Mouse (Mus musculus) liver, embryonic 14.5 days (tissue): Measurements from ENCODE around the gene Krt28.

ENCODE experiments used
- CTCF ChIP-seq: IDR thresholded peaks from 2 replicates; pipeline ENCODE4 v1.5.1; 2016; ENCODE audit warnings: antibody characterized with exemption, low read depth, control low read depth
- EP300 ChIP-seq: IDR thresholded peaks from 2 replicates; pipeline ENCODE4 v1.6.1; 2016; ENCODE audit warnings: antibody characterized with exemption, low read depth

DNA sequence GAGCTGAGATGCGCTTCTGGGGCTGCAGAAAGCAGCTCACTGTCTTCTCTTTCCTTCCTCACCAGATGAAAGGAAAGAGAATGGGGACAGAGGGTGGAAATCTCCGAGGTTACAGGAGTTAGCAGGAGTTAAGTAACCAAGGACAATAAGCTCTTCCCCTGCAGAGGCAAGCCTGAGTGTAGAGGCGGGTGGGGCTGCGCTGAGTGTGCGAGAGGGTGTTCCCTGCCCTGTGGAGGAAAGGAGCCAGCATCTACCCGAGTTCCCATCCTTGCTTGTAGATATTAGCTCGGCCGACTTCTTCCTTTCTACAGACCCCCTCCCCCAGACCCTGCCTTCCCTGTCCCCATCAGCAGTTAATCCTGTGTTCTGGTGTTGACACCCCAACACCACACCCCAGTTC lies 24.1 kb upstream of the Krt28 start:
- TF ChIP-seq CTCF (no peak), EP300 (no peak)
